Mouse (Mus musculus): ENCODE data around the gene Gm26566. TPM values are rescaled to one million over a fixed set of nuclear protein-coding genes. Genes with fewer than 3 reads are reported as not detected.

Gene Gm26566
- polyA plus RNA-seq, 1 experiment from 2014 or later: 2.4 TPM

Other genes starting within 250 kb of the Gm26566 start
- gene Ifnb1, start 199.0 kb upstream of the Gm26566 start, polyA plus RNA-seq (2014; fragmentation: Nextera tagmentation; extraction: Ambion mirVana): not detected in 2 replicates
- not detected in 2 replicates for gene Ifna15, start 163.6 kb upstream of the Gm26566 start, polyA plus RNA-seq (2014; fragmentation: Nextera tagmentation; extraction: Ambion mirVana)
- gene Ifna14, start 150.0 kb upstream of the Gm26566 start, polyA plus RNA-seq (2014; fragmentation: Nextera tagmentation; extraction: Ambion mirVana): not detected in 2 replicates
- gene Ifna9, start 129.4 kb upstream of the Gm26566 start, polyA plus RNA-seq (2014; fragmentation: Nextera tagmentation; extraction: Ambion mirVana): not detected in 2 replicates
- not detected in 2 replicates for gene Ifna12, start 118.4 kb upstream of the Gm26566 start, polyA plus RNA-seq (2014; fragmentation: Nextera tagmentation; extraction: Ambion mirVana)
- not detected in 2 replicates for gene C87499, start 87.4 kb upstream of the Gm26566 start, polyA plus RNA-seq (2014; fragmentation: Nextera tagmentation; extraction: Ambion mirVana)
- not detected in 2 replicates for gene Ifna13, start 77.3 kb upstream of the Gm26566 start, polyA plus RNA-seq (2014; fragmentation: Nextera tagmentation; extraction: Ambion mirVana)
- gene Ifna16, start 44.9 kb upstream of the Gm26566 start, polyA plus RNA-seq (2014; fragmentation: Nextera tagmentation; extraction: Ambion mirVana): not detected in 2 replicates
- gene Ifna2, start 37.9 kb upstream of the Gm26566 start, polyA plus RNA-seq (2014; fragmentation: Nextera tagmentation; extraction: Ambion mirVana): not detected in 2 replicates
- gene Ifnab, start 30.4 kb upstream of the Gm26566 start, polyA plus RNA-seq (2014; fragmentation: Nextera tagmentation; extraction: Ambion mirVana): not detected in 2 replicates
- 144 and 155 TPM in 2 replicates for gene Klhl9, start 660 bp downstream of the Gm26566 start, polyA plus RNA-seq (2014; fragmentation: Nextera tagmentation; extraction: Ambion mirVana)
- not detected in 2 replicates for gene Gm13271, start 33.1 kb downstream of the Gm26566 start, polyA plus RNA-seq (2014; fragmentation: Nextera tagmentation; extraction: Ambion mirVana)
- 0.15 TPM in 1 of 2 replicates, not detected in the other for gene Gm13283, start 38.3 kb downstream of the Gm26566 start, polyA plus RNA-seq (2014; fragmentation: Nextera tagmentation; extraction: Ambion mirVana)
- gene Gm13290, start 52.0 kb downstream of the Gm26566 start, polyA plus RNA-seq (2014; fragmentation: Nextera tagmentation; extraction: Ambion mirVana): not detected in 2 replicates
- gene Gm13289, start 55.1 kb downstream of the Gm26566 start, polyA plus RNA-seq (2014; fragmentation: Nextera tagmentation; extraction: Ambion mirVana): not detected in 2 replicates
- not detected in 2 replicates for gene Gm13272, start 58.0 kb downstream of the Gm26566 start, polyA plus RNA-seq (2014; fragmentation: Nextera tagmentation; extraction: Ambion mirVana)
- not detected in 2 replicates for gene Ifnz, start 60.3 kb downstream of the Gm26566 start, polyA plus RNA-seq (2014; fragmentation: Nextera tagmentation; extraction: Ambion mirVana)
- gene Gm13276, start 63.9 kb downstream of the Gm26566 start, polyA plus RNA-seq (2014; fragmentation: Nextera tagmentation; extraction: Ambion mirVana): not detected in 2 replicates
- gene Gm13277, start 66.8 kb downstream of the Gm26566 start, polyA plus RNA-seq (2014; fragmentation: Nextera tagmentation; extraction: Ambion mirVana): not detected in 2 replicates
- not detected in 2 replicates for gene Gm13278, start 69.7 kb downstream of the Gm26566 start, polyA plus RNA-seq (2014; fragmentation: Nextera tagmentation; extraction: Ambion mirVana)
- gene Gm13275, start 72.7 kb downstream of the Gm26566 start, polyA plus RNA-seq (2014; fragmentation: Nextera tagmentation; extraction: Ambion mirVana): not detected in 2 replicates
- gene Gm13279, start 75.6 kb downstream of the Gm26566 start, polyA plus RNA-seq (2014; fragmentation: Nextera tagmentation; extraction: Ambion mirVana): not detected in 2 replicates
- 0.16 TPM in 1 of 2 replicates, not detected in the other for gene Gm13285, start 77.9 kb downstream of the Gm26566 start, polyA plus RNA-seq (2014; fragmentation: Nextera tagmentation; extraction: Ambion mirVana)
- gene Gm13287, start 81.4 kb downstream of the Gm26566 start, polyA plus RNA-seq (2014; fragmentation: Nextera tagmentation; extraction: Ambion mirVana): not detected in 2 replicates
- gene Gm13288, start 83.7 kb downstream of the Gm26566 start, polyA plus RNA-seq (2014; fragmentation: Nextera tagmentation; extraction: Ambion mirVana): not detected in 2 replicates
- not detected in 2 replicates for gene Ifna7, start 94.4 kb downstream of the Gm26566 start, polyA plus RNA-seq (2014; fragmentation: Nextera tagmentation; extraction: Ambion mirVana)
- not detected in 2 replicates for gene Ifna11, start 98.2 kb downstream of the Gm26566 start, polyA plus RNA-seq (2014; fragmentation: Nextera tagmentation; extraction: Ambion mirVana)
- not detected in 2 replicates for gene Ifna6, start 105.6 kb downstream of the Gm26566 start, polyA plus RNA-seq (2014; fragmentation: Nextera tagmentation; extraction: Ambion mirVana)
- not detected in 2 replicates for gene Ifna5, start 113.7 kb downstream of the Gm26566 start, polyA plus RNA-seq (2014; fragmentation: Nextera tagmentation; extraction: Ambion mirVana)
- not detected in 2 replicates for gene Ifna4, start 120.1 kb downstream of the Gm26566 start, polyA plus RNA-seq (2014; fragmentation: Nextera tagmentation; extraction: Ambion mirVana)
- gene Ifna1, start 128.3 kb downstream of the Gm26566 start, polyA plus RNA-seq (2014; fragmentation: Nextera tagmentation; extraction: Ambion mirVana): not detected in 2 replicates
- not detected in 2 replicates for gene Ifne, start 158.4 kb downstream of the Gm26566 start, polyA plus RNA-seq (2014; fragmentation: Nextera tagmentation; extraction: Ambion mirVana)